Mouse (Mus musculus) naive thymus-derived CD4-positive, alpha-beta T cell, adult 5 months (primary cell): ENCODE data around the gene Def6. TPM values are rescaled to one million over a fixed set of nuclear protein-coding genes. Genes with fewer than 3 reads are reported as not detected.

Experiments used
- polyA plus RNA-seq: library from polyadenylated mRNA; unstranded; fragments of 100-300 nt; shearing (Covaris generic); gene quantifications from one replicate; pipeline ENCODE4 v1.2.1, GENCODE M21; 2017

The Def6 gene
- polyA plus RNA-seq, result 191 TPM

GRCm38 (mm10) chr17:28207591-28208313 lies at the start of gene Def6:
Gene Def6 (plus strand): TSS chr17:28207778.

GRCm38 (mm10) chr17:28176775-28177539 lies 30.6 kb upstream of the Def6 start, which contains the start of gene Zfp523:
Gene Zfp523 (plus strand): TSS chr17:28177129.

GRCm38 (mm10) chr17:28232475-28233060 lies 25.0 kb downstream of the Def6 start, which contains the start of gene Ppard:
Gene Ppard (plus strand): TSS chr17:28232700.

Other genes starting within 250 kb of the Def6 start
- 0.80 TPM for gene Tcp11, start 127.1 kb upstream of the Def6 start, polyA plus RNA-seq
- gene Scube3, start 65.6 kb upstream of the Def6 start, polyA plus RNA-seq, result not detected
- 10.0 TPM for gene Zfp523, start 30.6 kb upstream of the Def6 start, polyA plus RNA-seq
- 9.7 TPM for gene Ppard, start 24.9 kb downstream of the Def6 start, polyA plus RNA-seq
- gene Fance, start 105.7 kb downstream of the Def6 start, polyA plus RNA-seq, result 27.7 TPM
- gene Rpl10a, start 120.7 kb downstream of the Def6 start, polyA plus RNA-seq, result 503 TPM
- not detected for gene Tead3, start 143.0 kb downstream of the Def6 start, polyA plus RNA-seq
- gene Tulp1, start 157.4 kb downstream of the Def6 start, polyA plus RNA-seq, result not detected